In genomic region chr1:74542451-74542961, GRCm38 (mm10) we compare ENCODE assay signal across 9 mouse cellular contexts. TPM values are rescaled to one million over a fixed set of nuclear protein-coding genes. Genes with fewer than 3 reads are reported as not detected.
DNase-seq lines count a peak whose midpoint lies in the region; ATAC-seq lines count a peak whose summit lies in the region.
"Had no signal": no experiment of that assay in that cellular context is flagged by ENCODE, and none has a peak within 500 bp of the region (broad histone marks: within the 10 kb centered on the region; RNA-seq: fewer than 3 reads in every experiment).

Gene Plcd4 (plus strand): TSS chr1:74542888.

- no peak within 1 kb of the TSS for H3K4me3 ChIP-seq in embryonic facial prominence, embryonic 14.5 days (ENCODE audit: low read depth, low read length)
- H3K4me3 ChIP-seq in hindbrain, embryonic 15.5 days = peak within 1 kb of the TSS; percentile 22
- H3K4me3 ChIP-seq in neural tube, embryonic 13.5 days = peak within 1 kb of the TSS; percentile 17
- H3K4me3 ChIP-seq: limb, embryonic 12.5 days had no signal

- H3K4me2 ChIP-seq in embryonic facial prominence, embryonic 14.5 days (ENCODE audit: low read depth, low read length) = peak within 1 kb of the TSS; percentile 11; the same call in 1 of the 2 replicates
- peak within 1 kb of the TSS; percentile 49 for H3K4me2 ChIP-seq in hindbrain, embryonic 15.5 days
- peak within 1 kb of the TSS; percentile 45 for H3K4me2 ChIP-seq in neural tube, embryonic 13.5 days
- H3K4me2 ChIP-seq: limb, embryonic 12.5 days had no signal

- H3K9ac ChIP-seq in embryonic facial prominence, embryonic 14.5 days (ENCODE audit: low read depth, low read length) = no peak within 1 kb of the TSS
- 0 out of 2 replicates have a peak within 1 kb of the TSS, but pooled peaks have one; percentile 0 for H3K9ac ChIP-seq in hindbrain, embryonic 15.5 days
- H3K9ac ChIP-seq in neural tube, embryonic 13.5 days = peak within 1 kb of the TSS; percentile 50
- H3K9ac ChIP-seq: limb, embryonic 12.5 days had no signal

- H3K27me3 ChIP-seq in embryonic facial prominence, embryonic 14.5 days (replicated peaks; ENCODE audit: control insufficient read depth, insufficient read depth, low read length) = no peaks in the 10 kb centered on the region
- no peaks in the 10 kb centered on the region for H3K27me3 ChIP-seq in hindbrain, embryonic 15.5 days
- no peaks in the 10 kb centered on the region for H3K27me3 ChIP-seq in neural tube, embryonic 13.5 days
- H3K27me3 ChIP-seq: limb, embryonic 12.5 days had no signal

- ATAC-seq in embryonic facial prominence, embryonic 14.5 days (ENCODE audit: low read depth) = 0 out of 2 replicates have a peak, but pooled peaks have one; percentile 30
- peak; percentile 88 for ATAC-seq in hindbrain, embryonic 15.5 days (ENCODE audit: low FRiP score, low read depth)
- peak; percentile 87 for ATAC-seq in neural tube, embryonic 13.5 days (ENCODE audit: low read depth)

- H3K9me3 ChIP-seq in embryonic facial prominence, embryonic 14.5 days (ENCODE audit: control insufficient read depth, low read length) = no peaks in the 10 kb centered on the region
- H3K9me3 ChIP-seq in hindbrain, embryonic 15.5 days = no peaks in the 10 kb centered on the region
- H3K9me3 ChIP-seq in neural tube, embryonic 13.5 days = no peaks in the 10 kb centered on the region
- H3K9me3 ChIP-seq: limb, embryonic 12.5 days had no signal

- DNase-seq in lung, adult 18-20 months = peak; percentile 18 to 22
- no peak for DNase-seq in lung, postnatal 4 days
- peak; percentile 47 for DNase-seq in embryonic facial prominence, embryonic 14.5 days (ENCODE audit: low spot score)
- DNase-seq in left cerebral cortex, adult 18-20 months (ENCODE audit: low spot score in 2 of 2) = peak; percentile 11 to 13
- DNase-seq in urinary bladder, postnatal 10 days (ENCODE audit: low spot score) = no peak
- DNase-seq in thymus, postnatal 0 days (ENCODE audit: low spot score) = no peak

- H3K27ac ChIP-seq in embryonic facial prominence, embryonic 14.5 days (replicated peaks; ENCODE audit: low read depth, low read length) = no peak within 1 kb of the TSS
- peak within 1 kb of the TSS; percentile 61 for H3K27ac ChIP-seq in hindbrain, embryonic 15.5 days (replicated peaks)
- H3K27ac ChIP-seq in neural tube, embryonic 13.5 days (replicated peaks) = peak within 1 kb of the TSS; percentile 66
- H3K27ac ChIP-seq: limb, embryonic 12.5 days had no signal

- H3K4me1 ChIP-seq in embryonic facial prominence, embryonic 14.5 days (ENCODE audit: control insufficient read depth, insufficient read depth, low read length) = no peaks in the 10 kb centered on the region; the same call in 1 of the 2 replicates
- H3K4me1 ChIP-seq in hindbrain, embryonic 15.5 days (replicated peaks) = peaks cover 11% of the 10 kb centered on the region
- H3K4me1 ChIP-seq in neural tube, embryonic 13.5 days (replicated peaks) = peaks cover 19% of the 10 kb centered on the region

- WGBS in embryonic facial prominence, embryonic 14.5 days = 3% methylated on average over 6 of the region's 6 CpGs
- 7% methylated on average over 6 of the region's 6 CpGs for WGBS in hindbrain, embryonic 15.5 days
- 5% methylated on average over 6 of the region's 6 CpGs for WGBS in neural tube, embryonic 13.5 days

- H3K36me3 ChIP-seq in embryonic facial prominence, embryonic 14.5 days (ENCODE audit: control insufficient read depth, insufficient read depth, low read length) = no peaks in the 10 kb centered on the region
- H3K36me3 ChIP-seq in hindbrain, embryonic 15.5 days = no peaks in the 10 kb centered on the region
- H3K36me3 ChIP-seq in neural tube, embryonic 13.5 days = no peaks in the 10 kb centered on the region
- H3K36me3 ChIP-seq: limb, embryonic 12.5 days had no signal

RNA-seq across cellular contexts. Expression of gene Plcd4, which starts in this region (rescaled TPM):
- 2.0 and 2.9 TPM in 2 replicates for polyA plus RNA-seq in embryonic facial prominence, embryonic 14.5 days (2014; fragmentation: Nextera tagmentation; extraction: Ambion mirVana)
- 5.6 and 6.1 TPM in 2 replicates for polyA plus RNA-seq in hindbrain, embryonic 15.5 days (2015; fragmentation: Nextera tagmentation; extraction: Ambion mirVana)
- 10 to 100 TPM; 11.5 to 12.7 TPM for total RNA-seq in left cerebral cortex, adult 18-20 months (2021)
- polyA plus RNA-seq in neural tube, embryonic 13.5 days (2015; fragmentation: Nextera tagmentation; extraction: Ambion mirVana) = 6.5 and 8.7 TPM in 2 replicates
- 0.53 and 1.1 TPM in 2 replicates for polyA plus RNA-seq in thymus, postnatal 0 days (2015; fragmentation: Nextera tagmentation; extraction: Ambion mirVana)

Comparison
In these comparisons a context has a peak if more than half of its experiments do, and no peak if none do; other contexts are left out.
1. DNase-seq: peak in lung, adult 18-20 months (2 of 2), embryonic facial prominence, embryonic 14.5 days (single experiment) and left cerebral cortex, adult 18-20 months (2 of 2); none in lung, postnatal 4 days (0 of 2), urinary bladder, postnatal 10 days (single experiment) and thymus, postnatal 0 days (single experiment).
2. ATAC-seq: peak in every context shown above with its lines; median percentile 88 in hindbrain, embryonic 15.5 days; 87 in neural tube, embryonic 13.5 days; 30 in embryonic facial prominence, embryonic 14.5 days.
3. Peak in every context shown above with its lines, with median percentiles within 50 percentile points of each other: H3K4me2 ChIP-seq.